Mouse (Mus musculus) heart, postnatal 0 days (tissue): ENCODE measurements around the gene Sbno1.

Experiments
- CTCF ChIP-seq: IDR thresholded peaks from 2 replicates; pipeline ENCODE4 v1.5.1; 2016; ENCODE audit warnings: antibody characterized with exemption, control low read depth, low read depth
- EP300 ChIP-seq: IDR thresholded peaks from 2 replicates; pipeline ENCODE4 v1.6.1; 2016; ENCODE audit warnings: antibody characterized with exemption, low read depth

GRCm38 (mm10) chr5:124326829-124327228 lies 99.0 kb downstream of the Sbno1 start:
- TF ChIP-seq CTCF (no peak), EP300 (no peak)
